Mouse (Mus musculus): ENCODE results near the gene Olfr1209.

Olfr1209 gene

DNA sequence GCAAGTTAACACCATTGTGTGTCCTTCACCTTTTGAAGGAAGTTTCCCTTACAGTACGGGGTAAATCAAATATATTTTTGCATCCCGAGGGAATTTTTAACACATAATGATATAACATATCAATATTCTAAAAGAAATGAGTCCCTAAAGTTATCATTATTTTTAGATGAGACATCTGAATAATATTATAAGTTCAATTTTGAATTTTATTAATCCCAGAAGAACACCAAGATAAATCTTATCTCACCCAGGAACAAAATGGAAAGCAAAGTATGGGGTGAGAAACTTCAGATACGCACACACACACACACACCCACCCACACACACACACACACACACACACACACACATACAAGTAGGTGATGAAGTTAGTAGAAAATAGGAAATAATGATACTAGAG lies at the start of gene Olfr1209:
Gene Olfr1209 (minus strand): TSS at position 101 of the 400 bp plus-strand sequence.
- no peak for DNase-seq (ENCODE audit: low read depth)

DNA sequence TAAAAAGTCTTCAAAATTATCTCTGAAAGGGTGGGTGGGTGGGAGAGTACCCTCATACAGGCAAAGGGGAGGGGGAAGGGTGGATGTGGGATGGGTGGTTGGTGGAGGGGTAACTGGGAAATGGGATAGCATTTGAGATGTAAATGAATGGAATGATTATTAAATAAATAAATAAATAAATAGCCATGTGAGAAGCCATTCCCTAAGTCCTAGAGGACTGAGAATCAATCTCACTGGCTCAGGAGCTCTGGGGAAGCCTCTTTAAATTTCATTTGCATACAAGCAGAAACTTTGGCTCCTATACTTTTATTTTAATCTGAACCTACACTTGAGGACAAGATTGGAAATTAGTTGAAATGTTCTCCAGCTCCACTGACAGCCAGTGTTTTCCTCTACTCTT lies 38.7 kb upstream of the Olfr1209 start, which contains the start of gene Olfr1212:
Gene Olfr1212 (plus strand): TSS at position 301 of the 400 bp plus-strand sequence.
- no peak for DNase-seq (ENCODE audit: low read depth)

DNA sequence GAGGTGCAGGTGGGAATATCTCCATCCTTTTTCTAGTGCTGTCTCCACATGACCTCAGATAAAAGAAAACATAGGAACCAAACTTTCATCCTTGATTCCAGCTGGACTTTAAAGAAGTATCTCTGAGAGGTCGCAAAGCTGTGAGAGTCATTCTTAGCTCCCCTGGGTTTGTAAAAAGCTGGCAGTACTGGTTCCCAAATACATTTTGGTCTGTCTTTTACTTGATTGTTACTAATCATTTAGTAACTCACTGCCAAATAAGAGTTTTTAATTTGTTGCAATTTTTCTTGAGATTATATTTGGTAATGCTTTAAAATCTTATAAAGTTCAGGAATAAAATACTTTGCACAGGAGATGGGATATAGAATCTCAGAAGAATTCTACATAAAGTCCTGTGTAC lies 23.1 kb upstream of the Olfr1209 start, which contains the start of gene Olfr1211:
Gene Olfr1211 (minus strand): TSS at position 101 of the 400 bp plus-strand sequence.
- no peak for DNase-seq (ENCODE audit: low read depth)

DNA sequence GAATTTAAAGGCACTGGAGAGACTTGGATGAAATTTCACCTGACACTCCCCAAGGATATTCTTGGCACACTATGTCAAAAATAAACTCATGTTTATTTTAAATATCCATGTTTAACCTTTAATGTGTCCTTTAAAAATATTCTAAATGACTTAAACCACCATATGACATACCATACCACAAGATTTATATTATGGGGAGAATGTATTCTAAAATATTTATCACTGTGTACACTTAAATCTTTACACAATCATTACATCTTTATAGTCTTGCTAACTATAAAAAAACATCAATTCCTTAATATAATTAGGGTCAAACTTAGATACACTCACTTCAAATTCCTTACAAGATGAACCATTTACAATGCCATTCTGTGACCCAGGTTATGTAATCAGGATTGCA lies 12.7 kb downstream of the Olfr1209 start, which contains the start of gene Olfr1208:
Gene Olfr1208 (minus strand): TSS at position 101 of the 400 bp plus-strand sequence.
- no peak for DNase-seq (ENCODE audit: low read depth)

DNA sequence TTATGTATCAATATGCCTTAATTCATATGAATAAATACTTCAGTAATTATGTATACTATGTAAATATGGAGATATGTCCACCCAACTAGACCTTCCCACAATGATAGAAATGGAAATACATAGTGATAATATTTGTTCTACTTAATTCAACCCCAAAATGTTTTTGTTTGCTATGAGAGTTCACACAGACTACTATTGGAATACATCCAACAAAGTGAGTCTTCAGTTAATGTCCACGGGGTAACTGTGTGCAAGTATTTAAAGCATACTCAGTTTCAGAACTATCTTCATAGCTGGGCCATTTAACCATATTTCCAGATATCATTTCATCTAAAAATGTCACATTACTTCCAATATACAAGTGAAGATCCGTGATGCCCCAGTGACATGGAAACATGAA lies 52.0 kb downstream of the Olfr1209 start, which contains the start of gene Olfr1206:
Gene Olfr1206 (plus strand): TSS at position 301 of the 400 bp plus-strand sequence.
- DNase-seq (ENCODE audit: low read depth), result no peak
